Mouse (Mus musculus): ENCODE data around the gene Evl.

Evl gene

GRCm38 (mm10) chr12:108591586-108591985, 37.1 kb downstream of the Evl start:
- in situ Hi-C loops (cut with MboI, MseI) = no loop called here

GRCm38 (mm10) chr12:108592866-108593265, 38.3 kb downstream of the Evl start:
- in situ Hi-C loops (cut with MboI, MseI) = no loop called here

DNA sequence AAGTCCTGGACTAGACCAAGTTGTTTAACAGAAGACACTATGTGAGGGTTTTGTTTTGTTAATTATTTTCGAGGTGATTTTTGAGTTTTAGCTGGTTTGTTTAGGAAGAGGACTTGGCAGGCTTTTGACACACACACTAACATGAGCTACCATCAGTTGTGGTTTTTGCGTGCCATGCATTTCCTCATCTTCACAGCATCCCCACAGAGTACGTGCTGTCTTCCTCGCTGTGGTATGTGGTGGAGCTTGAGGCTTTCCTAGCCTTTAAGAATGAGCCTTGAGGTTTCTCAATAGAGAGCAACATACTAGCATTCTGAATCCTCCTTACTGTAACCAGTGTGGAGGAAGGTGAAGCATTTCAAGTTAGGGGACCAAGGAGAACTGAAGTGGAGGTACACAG, 46.3 kb downstream of the Evl start:
- in situ Hi-C loops (cut with MboI, MseI) = loop anchor here (10.0 to 25.0 kb wide), 2 partner anchors 64 to 161 kb away; no protein-coding TSS in a partner anchor

GRCm38 (mm10) chr12:108601326-108601725, 46.8 kb downstream of the Evl start:
- in situ Hi-C loops (cut with MboI, MseI) = loop anchor here (10.0 to 25.0 kb wide), 2 partner anchors 63 to 161 kb away; no protein-coding TSS in a partner anchor

- in situ Hi-C loops (cut with MboI, MseI) = loop anchor here (10.0 to 25.0 kb wide), 2 partner anchors 60 to 158 kb away; no protein-coding TSS in a partner anchor
Observed at GRCm38 (mm10) chr12:108604546-108604945, 50.0 kb downstream of the Evl start.

DNA sequence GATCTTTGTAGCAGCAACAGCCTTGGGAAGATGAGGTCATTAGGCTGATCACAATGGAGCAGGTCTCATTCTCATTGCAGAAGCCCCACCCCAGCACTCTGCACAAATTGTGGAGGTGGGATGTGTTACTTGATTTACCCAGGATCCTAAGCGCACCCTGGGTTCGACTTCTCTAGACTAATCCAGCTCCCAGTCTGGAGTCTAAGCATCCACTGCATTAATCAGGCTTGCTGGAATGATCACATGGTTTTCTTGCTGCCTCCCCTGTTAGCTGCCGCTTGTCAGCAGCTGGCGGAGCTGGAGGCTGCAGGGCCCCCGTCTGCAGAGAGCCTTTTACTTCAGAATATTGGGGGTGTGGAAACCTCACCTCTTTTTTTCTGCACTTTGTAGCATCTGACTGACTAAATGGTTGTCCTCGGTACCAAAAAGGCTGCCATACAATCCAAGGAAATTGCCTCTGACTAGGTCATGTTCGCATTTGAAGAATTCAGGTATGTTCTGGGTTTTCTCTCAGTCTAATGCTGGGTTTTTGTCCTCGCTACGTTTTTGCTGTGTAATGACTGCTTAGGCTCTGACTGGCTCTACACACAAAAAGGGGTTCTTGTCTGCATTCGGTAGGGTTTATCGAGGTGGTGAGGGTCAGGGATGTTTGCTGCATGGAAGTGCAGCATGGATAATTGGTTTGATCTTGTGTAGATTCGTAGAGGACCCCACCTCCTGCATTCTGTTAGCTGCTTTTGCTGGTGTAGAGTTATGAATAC, 51.2 kb downstream of the Evl start:
- in situ Hi-C loops (cut with MboI, MseI) = loop anchor here (10.0 to 25.0 kb wide), 2 partner anchors 59 to 157 kb away; no protein-coding TSS in a partner anchor

DNA sequence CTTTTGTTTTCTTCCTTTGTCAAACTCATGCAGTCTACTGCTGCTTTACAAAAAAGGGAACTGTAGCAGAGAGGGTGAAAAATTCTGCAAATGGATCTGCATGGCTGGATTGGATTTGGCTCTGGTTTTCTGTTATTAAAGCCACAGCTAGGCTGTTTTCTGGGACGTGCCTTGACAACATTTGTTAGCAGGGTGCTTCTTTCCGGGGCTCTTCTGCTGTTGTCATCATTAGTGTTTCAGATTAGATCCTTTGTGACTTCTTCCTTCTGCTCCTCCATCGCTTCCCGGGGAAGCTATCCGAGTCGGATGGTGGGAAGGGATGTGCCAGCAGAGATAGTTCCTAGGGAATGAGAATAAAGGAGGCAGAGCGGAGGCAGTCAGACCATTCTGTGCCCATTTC, 51.8 kb downstream of the Evl start:
- in situ Hi-C loops (cut with MboI, MseI) = loop anchor here (10.0 to 25.0 kb wide), 2 partner anchors 58 to 156 kb away; no protein-coding TSS in a partner anchor

- in situ Hi-C loops (cut with MboI, MseI) = loop anchor here (10.0 to 25.0 kb wide), 2 partner anchors 55 to 153 kb away; no protein-coding TSS in a partner anchor
Observed at GRCm38 (mm10) chr12:108609446-108609845, 54.9 kb downstream of the Evl start.

- in situ Hi-C loops (cut with MboI, MseI) = loop anchor here (25.0 kb wide), 1 partner anchor 152 kb away; no protein-coding TSS in a partner anchor
Observed at GRCm38 (mm10) chr12:108610255-108610654, 55.7 kb downstream of the Evl start.

DNA sequence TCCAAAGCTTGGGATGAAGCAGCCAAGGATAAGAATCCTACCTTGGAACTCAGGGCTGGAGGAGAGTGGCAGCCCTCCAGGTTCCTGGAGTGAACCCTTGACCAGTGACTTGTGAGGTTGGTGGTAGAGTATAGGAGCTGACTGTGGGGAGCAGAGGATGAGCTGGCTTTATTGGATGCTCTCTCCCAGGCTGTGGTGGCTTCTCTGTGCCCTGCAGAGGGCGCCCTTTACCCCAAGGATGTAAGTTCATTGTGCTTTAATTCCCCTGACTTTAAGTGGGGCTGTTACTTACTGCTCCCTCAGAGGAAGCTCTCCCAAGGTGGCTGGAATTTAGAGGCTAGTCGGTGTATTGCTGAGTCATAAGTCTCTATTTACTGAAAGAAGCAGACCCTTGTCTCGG, 58.6 kb downstream of the Evl start:
- in situ Hi-C loops (cut with MboI, MseI) = loop anchor here (25.0 kb wide), 1 partner anchor 149 kb away; no protein-coding TSS in a partner anchor

GRCm38 (mm10) chr12:108617511-108617910, 63.0 kb downstream of the Evl start:
- in situ Hi-C loops (cut with MboI, MseI) = loop anchor here (25.0 kb wide), 1 partner anchor 145 kb away; no protein-coding TSS in a partner anchor

GRCm38 (mm10) chr12:108619853-108620416, 65.4 kb downstream of the Evl start:
- in situ Hi-C loops (cut with MboI, MseI) = loop anchor here (25.0 kb wide), 1 partner anchor 142 kb away; no protein-coding TSS in a partner anchor

- in situ Hi-C loops (cut with MboI, MseI) = loop anchor here (25.0 kb wide), 1 partner anchor 140 kb away; no protein-coding TSS in a partner anchor
Observed at GRCm38 (mm10) chr12:108622406-108622805, 67.9 kb downstream of the Evl start.

- in situ Hi-C loops (cut with MboI, MseI) = loop anchor here (25.0 kb wide), 3 partner anchors 692 to 1858 kb away; no protein-coding TSS in a partner anchor
Observed at GRCm38 (mm10) chr12:108629556-108629955, 75.0 kb downstream of the Evl start.

DNA sequence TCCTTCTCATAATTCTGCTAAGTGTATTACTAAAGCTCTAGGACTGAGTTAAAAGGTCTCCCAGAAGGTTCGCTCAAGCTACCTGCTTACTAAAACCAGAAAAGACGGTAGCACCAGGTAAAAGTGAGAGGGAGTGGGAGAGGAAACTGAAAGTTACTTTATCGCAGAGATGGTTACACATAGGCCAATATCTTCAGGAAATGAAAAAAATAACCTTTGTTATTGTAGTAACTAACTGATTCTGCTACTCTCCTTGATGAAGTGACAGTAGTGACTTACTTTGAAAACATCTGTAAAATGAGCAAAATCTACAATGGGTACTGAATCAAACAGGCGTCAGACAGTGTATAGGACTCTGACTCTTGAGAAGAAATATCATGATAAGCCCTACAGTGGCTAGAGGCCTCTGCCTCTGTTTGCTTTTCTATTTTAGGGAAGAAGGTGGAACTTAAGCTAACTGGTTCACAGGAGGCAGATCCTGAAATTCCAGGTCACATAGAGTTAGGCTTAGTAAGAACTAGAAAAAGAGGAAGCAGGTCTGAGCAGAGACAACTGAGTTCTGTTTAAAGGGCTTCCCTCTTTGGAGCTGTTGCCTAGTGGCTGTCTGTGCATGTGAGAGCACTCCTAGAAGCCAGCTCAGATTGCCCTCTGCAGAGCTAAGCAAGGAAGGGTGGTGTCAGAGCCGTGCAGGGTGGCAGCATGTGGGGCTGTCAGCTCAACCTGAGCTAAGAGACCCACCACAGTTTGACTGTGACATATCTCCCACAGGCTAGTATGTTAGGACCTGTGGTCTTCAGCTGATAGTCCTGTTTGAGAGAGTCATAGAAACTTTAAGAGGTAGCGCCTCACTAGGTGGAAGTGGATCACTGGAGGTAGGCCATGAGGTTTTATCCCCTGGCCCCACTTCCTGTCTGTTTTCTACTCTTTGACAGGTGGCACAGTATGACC, 76.5 kb downstream of the Evl start:
- in situ Hi-C loops (cut with MboI, MseI) = loop anchor here (25.0 kb wide), 3 partner anchors 694 to 1856 kb away; no protein-coding TSS in a partner anchor

DNA sequence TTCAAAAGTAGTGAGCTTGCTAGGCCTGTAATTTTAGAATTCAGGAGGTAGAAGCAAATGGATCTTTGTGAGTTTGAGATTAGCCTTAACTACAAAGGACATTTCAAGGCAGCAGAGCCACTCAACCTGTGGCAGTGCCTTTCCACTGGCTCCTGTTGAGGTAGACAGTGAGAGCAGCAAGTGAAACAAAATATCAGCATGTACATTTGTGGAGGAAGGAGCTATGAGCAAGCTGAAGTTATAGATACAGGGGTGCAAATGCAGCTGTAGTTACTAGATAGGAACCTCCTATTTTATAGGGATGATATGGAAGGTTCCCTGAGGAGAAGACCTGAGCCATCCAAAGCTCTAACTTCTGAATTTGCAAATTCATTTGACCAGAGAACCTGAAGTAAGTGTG, 78.0 kb downstream of the Evl start:
- in situ Hi-C loops (cut with MboI, MseI) = loop anchor here (25.0 kb wide), 3 partner anchors 695 to 1855 kb away; no protein-coding TSS in a partner anchor

- in situ Hi-C loops (cut with MboI, MseI) = loop anchor here (25.0 kb wide), 3 partner anchors 697 to 1853 kb away; no protein-coding TSS in a partner anchor
Observed at GRCm38 (mm10) chr12:108634031-108634430, 79.5 kb downstream of the Evl start.

DNA sequence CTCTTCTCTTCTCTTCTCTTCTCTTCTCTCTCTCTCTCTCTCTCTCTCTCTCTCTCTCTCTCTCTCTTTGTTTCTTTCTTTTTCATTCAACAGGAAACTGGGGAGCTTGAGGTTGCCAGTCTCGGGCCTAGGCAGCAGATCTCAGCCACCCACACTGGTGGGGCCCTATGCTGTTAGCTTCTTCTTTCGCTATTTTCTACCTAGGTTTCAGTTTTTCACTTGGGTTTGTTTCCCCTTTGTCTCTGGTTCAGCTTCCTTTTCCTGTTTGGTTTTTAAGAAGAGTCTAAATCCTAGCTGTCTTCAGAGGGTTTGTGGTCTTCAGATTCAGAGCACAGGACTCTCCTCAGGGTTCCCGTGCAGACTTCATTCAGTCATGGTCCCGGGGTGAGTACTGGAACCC, 81.0 kb downstream of the Evl start:
- in situ Hi-C loops (cut with MboI, MseI) = loop anchor here (25.0 kb wide), 3 partner anchors 698 to 1852 kb away; no protein-coding TSS in a partner anchor

DNA sequence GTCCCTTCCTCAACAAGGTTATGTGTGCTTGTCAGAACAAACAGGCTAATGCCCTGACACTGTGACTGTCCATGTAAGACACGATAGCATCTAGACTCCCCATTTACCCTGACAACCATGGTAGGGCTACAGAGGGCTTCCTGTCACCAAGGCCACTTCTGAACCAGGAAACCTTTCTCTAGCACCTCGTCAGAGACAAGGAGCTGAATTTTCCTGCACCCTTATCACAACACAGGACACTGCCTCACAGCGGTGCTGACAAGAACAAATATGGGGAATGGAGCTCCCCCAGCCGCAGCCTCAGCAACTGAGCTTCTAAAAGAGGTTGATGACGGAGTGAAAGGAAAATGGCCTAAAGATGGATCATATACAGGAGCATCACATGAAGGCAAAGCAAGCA, 82.9 kb downstream of the Evl start:
- in situ Hi-C loops (cut with MboI, MseI) = loop anchor here (25.0 kb wide), 3 partner anchors 700 to 1850 kb away; no protein-coding TSS in a partner anchor

GRCm38 (mm10) chr12:108639126-108639525, 84.6 kb downstream of the Evl start:
- in situ Hi-C loops (cut with MboI, MseI) = loop anchor here (25.0 kb wide), 3 partner anchors 702 to 1848 kb away; no protein-coding TSS in a partner anchor

DNA sequence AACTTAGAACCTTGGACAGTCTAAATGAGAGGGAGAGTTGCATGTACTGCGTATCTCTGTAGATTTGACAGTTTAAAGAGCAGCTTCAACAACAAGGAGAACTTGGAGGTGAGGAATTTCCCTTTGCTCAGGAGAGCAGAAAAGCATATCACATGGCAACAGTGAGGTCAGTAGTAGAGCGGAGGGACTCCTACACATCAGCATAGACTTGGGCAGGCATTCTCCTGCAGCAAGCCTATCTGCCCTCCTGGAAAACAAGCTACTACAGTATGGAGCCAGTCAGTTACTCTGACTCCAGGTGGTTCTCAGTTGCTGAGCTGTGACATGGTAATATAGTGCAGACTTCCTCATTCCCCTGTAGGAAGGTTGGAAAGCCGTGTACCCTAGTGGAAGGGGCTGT, 87.5 kb downstream of the Evl start:
- in situ Hi-C loops (cut with MboI, MseI) = loop anchor here (25.0 kb wide), 3 partner anchors 705 to 1845 kb away; no protein-coding TSS in a partner anchor
